Mouse (Mus musculus): ENCODE results near the gene Htr1f.

Htr1f gene

GRCm38 (mm10) chr16:64973533-64974305 is 131.9 kb downstream of the Htr1f start:
- DNase-seq (ENCODE audit: low spot score in 2 of 2), result no peak

DNA sequence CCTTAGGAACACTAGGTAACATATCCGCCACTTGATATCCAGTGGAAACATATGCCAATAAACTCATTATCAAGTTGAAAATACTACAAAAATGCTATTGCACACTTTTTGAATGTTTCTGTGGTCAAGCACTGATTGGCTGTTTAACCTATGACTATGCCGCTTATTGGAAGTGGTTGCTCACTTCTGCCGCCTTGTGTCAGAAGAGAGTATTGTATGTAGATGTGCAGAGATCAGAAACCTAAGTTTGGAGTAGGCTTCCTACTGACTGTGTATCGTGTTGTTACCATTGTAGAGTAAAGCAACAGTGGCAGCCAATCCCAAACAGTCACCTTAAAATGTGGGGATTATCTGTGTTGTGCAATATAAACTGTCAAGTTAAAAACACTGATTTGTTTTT is 144.0 kb downstream of the Htr1f start:
- no peak for DNase-seq (ENCODE audit: low spot score in 2 of 2)

- DNase-seq (ENCODE audit: low spot score in 2 of 2), result no peak
Observed at GRCm38 (mm10) chr16:64941646-64942195, 163.9 kb downstream of the Htr1f start.

DNA sequence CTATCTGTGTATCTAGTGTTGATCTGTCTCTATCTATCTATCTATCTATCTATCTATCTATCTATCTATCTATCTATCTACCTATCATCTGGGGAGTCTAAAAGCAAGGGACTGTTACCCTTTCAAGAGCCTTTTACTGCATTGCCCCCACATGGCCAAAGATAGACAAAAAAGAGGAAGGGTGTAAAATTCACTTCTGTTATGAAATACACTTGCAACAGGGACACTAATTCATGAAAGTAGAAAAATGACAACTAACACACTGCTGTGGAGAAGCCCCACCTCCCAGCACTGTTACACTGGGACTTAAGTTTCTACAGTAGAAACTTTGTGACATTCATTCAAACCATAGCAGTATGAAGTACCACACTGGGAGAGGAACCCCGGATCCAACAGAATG is 170.9 kb downstream of the Htr1f start:
- no peak for DNase-seq (ENCODE audit: low spot score in 2 of 2)

DNA sequence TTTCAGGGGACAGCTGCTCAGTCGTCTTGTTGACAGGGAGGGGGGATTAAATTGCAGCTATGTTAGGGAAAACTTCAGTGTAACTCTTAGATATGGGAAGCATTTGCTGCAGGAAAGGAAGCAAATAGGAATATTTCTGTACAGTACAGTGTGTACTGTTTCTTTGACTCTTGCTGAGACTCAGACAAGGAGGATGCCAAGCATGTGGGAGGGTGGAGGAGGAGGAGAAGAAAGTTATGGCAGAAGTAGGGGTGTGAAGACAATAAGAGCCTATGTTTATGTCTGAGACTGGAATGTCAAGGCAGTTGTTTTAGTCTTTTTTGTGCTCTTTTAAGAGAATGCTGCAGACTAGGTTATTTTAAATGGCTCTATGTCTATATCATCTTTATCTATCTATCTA is 171.6 kb downstream of the Htr1f start:
- peak; percentile 28 to 37 for DNase-seq (ENCODE audit: low spot score in 2 of 2)

GRCm38 (mm10) chr16:64923500-64923899 is 182.2 kb downstream of the Htr1f start:
- no peak for DNase-seq (ENCODE audit: low spot score in 2 of 2)

DNA sequence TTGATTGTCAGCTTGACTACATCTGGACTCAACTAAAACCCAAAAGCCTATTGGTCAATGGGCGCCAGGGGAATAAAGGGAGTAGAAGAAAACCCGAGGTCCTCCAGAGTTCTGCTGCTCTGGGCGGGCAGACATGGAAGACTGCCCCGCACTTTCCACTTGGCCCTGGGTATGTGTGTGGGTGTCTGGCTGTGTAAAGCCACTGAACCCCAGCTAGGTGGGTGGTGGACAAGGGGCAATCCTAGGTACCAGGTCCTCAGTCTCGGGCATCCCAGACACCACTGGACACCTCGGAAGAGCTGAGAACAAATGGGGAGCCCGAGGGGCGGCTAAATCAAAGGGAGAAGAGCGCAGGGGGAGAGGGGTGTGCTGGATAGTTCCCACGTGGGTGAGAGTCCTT is 196.9 kb downstream of the Htr1f start:
- no peak for DNase-seq (ENCODE audit: low spot score in 2 of 2)

DNA sequence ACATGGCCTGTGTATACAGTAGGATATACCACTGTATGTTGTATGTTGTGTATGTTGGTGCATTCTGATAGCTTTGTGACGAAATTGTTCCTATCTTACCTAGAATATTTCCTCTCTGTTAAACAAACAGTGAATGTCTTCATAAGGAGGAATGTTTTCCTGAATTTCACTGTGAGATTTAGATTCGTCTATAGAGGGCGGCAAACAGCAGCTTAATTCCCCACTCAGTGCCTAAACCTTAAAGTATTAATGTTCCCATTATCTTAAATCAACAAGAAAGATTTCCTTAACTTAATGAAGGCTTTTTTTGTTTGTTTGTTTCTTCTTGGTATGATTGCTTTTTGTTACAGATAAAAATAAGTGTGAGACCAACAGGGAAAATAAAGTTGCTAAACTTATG is 198.5 kb downstream of the Htr1f start:
- peak in 1 of 2 experiments; percentile 24 for DNase-seq (ENCODE audit: low spot score in 2 of 2)

DNA sequence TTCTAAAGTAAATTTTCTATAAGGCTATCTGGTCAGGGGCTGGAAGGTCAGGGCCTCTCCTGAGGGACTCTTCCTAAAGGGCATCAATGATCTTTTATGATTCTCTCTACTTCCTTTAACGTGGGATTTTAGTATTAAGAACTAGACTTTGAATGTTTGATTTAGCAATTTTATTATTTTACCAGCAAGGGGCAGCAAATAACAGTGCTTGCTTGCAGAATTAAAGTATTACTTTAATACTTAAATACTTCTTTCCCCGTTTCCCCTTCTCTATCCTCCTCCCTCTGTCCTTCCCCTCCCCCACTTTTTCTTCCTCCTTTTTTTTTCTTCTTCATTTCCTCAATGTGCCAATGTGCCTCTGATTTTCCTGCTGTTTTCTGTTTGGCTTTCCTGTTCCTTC is 202.3 kb downstream of the Htr1f start:
- no peak for DNase-seq (ENCODE audit: low spot score in 2 of 2)

GRCm38 (mm10) chr16:64899084-64899483 is 206.6 kb downstream of the Htr1f start:
- DNase-seq (ENCODE audit: low spot score in 2 of 2), result no peak

GRCm38 (mm10) chr16:64889496-64889895 is 216.2 kb downstream of the Htr1f start:
- DNase-seq (ENCODE audit: low spot score in 2 of 2), result no peak

GRCm38 (mm10) chr16:64885547-64885946 is 220.1 kb downstream of the Htr1f start:
- no peak for DNase-seq (ENCODE audit: low spot score in 2 of 2)

DNA sequence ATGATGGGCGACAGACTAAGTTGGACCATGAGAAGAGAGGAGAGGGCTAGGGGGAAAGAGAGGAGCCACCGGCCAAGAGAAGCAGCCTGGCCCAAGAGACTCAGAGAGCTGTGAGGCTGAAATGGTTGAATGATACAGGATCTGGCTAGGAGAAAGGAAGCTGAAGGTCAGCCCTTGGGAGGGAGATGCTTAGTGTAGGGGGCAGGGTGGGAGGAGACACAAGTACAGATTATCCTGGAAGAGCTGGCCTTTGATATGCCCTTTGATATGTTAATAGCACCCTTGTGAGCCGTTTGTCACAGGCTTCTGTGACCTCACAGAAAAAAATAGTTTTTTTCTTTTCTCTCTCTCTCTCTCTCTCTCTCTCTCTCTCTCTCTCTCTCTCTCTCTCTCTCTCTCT is 220.5 kb downstream of the Htr1f start:
- no peak for DNase-seq (ENCODE audit: low spot score in 2 of 2)

- DNase-seq (ENCODE audit: low spot score in 2 of 2), result no peak
Observed at GRCm38 (mm10) chr16:64884420-64884838, 221.2 kb downstream of the Htr1f start.

DNA sequence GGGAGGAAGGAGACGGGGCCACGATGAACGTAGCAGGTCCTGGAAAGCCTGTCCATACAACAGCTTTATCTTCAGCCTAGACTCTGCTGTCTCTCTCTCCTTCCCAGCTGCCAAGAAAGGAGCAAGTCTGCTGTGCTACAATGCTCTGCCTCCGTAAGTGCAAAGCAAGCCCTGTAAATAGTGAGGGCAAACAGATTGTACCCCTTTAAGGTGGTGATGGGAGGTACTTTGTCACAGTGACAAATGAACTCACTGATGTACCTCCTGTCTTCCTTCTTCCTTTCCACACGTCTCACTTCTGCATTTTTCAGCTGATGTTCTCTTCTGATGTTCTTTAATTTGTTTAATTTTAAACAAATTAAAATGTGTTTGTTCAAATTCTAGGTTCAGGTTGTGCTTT is 221.8 kb downstream of the Htr1f start:
- no peak for DNase-seq (ENCODE audit: low spot score in 2 of 2)

DNA sequence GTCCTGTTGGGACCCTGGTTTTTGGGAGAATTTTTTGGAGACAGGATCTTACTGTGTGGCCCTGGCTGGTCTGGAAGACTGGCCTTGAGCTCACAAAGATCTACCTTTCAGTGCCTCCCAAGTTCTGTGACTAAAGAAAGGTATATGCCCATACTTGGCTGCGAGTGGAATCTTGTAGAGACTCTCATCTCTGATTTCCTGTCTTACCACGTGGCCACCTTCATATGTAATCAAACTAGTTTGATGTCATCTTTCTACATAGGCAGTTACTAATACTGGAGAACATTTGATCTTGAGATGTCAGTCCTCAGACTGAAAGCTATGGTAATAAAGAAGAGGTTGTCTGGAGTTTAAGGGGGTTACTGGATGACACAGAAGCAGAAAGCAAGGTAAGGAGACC is 224.2 kb downstream of the Htr1f start:
- no peak for DNase-seq (ENCODE audit: low spot score in 2 of 2)

DNA sequence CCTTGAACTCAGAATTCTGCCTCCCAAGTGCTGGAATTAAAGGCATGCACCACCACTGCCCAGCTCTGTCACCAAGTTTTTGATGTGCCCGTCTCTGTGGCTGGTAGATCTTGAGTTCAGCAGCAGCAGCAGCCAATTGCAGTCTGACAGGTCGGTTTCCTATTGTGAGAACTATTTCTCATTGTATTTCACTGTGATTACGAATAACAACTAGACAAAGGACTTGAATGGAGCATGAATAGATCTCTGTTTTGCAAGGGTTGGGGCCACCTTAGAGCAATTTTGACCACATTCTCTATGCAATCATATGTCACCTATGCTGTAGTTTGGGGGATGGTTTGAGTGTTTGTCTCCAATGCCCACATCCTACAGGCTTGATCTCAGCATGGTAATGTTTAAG is 224.7 kb downstream of the Htr1f start:
- no peak for DNase-seq (ENCODE audit: low spot score in 2 of 2)

- no peak for DNase-seq (ENCODE audit: low spot score in 2 of 2)
Observed at GRCm38 (mm10) chr16:64879735-64880134, 225.9 kb downstream of the Htr1f start.

- DNase-seq (ENCODE audit: low spot score in 2 of 2), result no peak
Observed at GRCm38 (mm10) chr16:64878611-64879132, 227.0 kb downstream of the Htr1f start.

DNA sequence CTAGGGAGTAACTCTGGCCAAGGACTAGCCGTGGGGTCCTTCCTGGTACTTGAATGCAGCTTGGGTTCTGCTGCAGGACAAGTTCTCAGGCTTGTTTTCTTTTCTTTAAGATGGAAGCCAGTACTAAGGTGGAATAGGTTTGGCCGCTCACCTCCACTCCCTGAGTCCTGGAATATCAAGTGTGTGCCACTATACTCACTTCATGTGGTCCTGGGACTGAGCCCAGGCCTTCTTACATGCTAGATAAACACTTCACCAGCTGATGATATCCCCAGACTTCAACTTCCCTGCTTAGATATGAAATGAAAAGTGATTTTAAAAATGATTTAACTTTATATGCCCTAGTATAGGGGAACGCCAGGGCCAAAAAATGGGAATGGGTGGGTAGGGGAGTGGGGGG is 228.3 kb downstream of the Htr1f start:
- DNase-seq (ENCODE audit: low spot score in 2 of 2), result no peak

DNA sequence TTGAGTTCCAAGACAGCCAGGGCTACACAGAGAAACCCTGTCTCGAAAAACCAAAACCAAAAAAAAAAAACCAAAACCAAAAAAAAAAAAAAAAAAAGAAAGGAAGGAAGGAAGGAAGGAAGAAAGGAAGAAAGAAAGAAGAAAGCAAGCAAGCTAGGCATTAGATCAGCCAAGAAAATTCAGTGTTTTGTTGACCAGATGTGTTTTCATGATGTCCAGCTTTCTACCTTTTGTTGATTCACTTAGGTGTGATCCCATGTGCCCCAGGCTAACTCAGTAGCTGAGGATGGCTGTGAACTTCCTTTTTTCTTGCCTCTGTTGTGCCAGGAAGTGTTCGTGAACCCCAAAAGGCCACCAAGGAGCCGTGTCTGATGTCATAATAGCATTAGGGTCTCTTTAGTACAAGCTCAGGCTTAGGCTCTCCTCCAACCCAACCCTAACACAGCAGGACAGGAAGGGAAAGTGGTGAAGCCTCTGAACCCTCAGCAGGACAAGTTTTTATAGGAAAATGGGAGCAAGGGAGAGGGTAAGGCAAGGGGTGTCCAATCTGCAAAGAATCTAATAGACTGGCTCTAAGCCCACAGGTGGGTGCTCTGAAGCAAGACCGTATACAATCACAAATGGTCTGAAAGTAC is 228.9 kb downstream of the Htr1f start:
- no peak for DNase-seq (ENCODE audit: low spot score in 2 of 2)

GRCm38 (mm10) chr16:64875822-64876221 is 229.8 kb downstream of the Htr1f start:
- no peak for DNase-seq (ENCODE audit: low spot score in 2 of 2)

DNA sequence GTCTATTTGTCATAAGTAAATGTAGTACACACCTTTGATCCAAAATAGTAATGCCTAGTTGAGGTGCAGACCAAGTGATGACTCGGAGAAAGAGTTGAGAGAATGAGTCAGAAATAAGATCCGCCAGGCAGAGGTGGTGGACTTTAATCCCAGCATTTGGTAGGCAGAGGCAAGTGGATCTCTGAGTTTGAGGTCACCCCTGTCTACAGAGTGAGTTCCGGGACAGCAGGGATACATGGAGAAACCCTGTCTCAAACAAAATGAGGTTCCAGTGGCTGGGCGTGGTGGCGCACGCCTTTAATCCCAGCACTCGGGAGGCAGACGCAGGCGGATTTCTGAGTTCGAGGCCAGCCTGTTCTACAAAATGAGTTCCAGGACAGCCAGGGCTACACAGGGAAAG is 230.3 kb downstream of the Htr1f start:
- DNase-seq (ENCODE audit: low spot score in 2 of 2), result no peak
